Mouse (Mus musculus) frontal cortex, adult (tissue): ENCODE results near the gene Cdkal1.
A peak's percentile ranks its signal among the peaks of the same experiment; 100 is the strongest.

Experiments
- ATAC-seq: cut with Nextera tagmentation; 2 replicates; pipeline ENCODE4 v1.9.2; 2017; ENCODE audit warnings: mild to moderate bottlenecking, moderate library complexity, mixed read lengths; ENCODE audit not compliant: low TSS enrichment

Gene Cdkal1

GRCm38 (mm10) chr13:29499750-29500149, 355.7 kb downstream of the Cdkal1 start:
- no peak for ATAC-seq

DNA sequence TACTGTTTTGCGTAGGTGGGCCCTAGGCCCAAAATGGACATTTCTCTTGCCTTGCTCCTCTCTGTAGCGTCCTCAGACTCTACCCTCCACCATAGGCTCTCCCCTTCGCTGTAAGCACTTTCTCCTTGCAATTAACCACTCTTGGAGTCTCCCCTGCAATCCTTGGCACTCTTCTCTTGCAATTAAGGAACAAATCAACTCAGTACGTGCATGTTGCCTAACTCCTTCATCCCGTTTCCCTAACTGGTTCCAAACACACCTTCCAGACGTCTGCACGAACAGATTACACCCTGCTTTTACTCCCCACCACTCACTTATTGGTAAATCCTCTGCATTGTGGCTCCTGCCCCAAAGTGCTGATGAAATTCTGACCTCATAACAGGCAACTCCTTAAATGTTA, 358.2 kb downstream of the Cdkal1 start:
- peak; percentile 66 for ATAC-seq

DNA sequence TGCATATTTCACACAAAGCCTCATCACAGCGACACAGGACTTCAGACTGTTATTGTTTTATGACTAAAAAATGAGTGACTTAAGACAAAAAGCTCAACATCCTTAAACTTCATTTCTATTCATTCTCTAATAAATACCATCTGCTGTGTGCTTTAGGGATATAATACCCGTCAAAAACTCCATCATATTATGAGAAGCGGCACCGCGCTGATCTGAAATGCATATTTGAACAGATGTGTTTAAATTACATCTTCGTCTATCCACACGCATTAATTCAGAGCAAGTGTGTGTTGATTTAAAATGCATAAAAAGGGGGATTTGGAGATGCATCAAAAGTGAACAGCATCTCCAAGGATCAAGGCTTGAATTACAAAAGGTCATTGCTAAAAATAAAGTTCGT, 365.1 kb downstream of the Cdkal1 start:
- ATAC-seq, result no peak

- no peak for ATAC-seq
These were observed 366.0 kb downstream of the Cdkal1 start for GRCm38 (mm10) chr13:29489476-29489875.

- ATAC-seq, result no peak
These were observed 368.8 kb downstream of the Cdkal1 start for GRCm38 (mm10) chr13:29486709-29487108.

DNA sequence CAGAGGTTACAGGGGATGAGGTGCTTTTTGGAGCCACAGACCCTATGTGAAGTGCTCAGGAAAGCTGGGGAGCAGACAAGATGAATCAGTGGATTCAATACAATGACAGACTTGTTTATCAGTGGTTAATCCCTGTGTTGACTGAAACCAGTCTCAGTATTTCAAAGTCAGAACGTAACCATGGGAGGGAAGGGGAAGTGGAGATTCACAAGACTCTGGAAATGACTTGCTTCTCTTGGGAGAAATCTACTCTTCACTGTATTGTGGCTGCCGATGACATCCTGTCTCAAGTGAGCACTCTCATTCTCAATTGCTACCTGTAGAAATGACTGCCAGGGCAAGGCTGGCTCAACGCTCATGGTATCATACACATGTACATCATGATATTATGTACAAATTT, 371.5 kb downstream of the Cdkal1 start:
- no peak for ATAC-seq

DNA sequence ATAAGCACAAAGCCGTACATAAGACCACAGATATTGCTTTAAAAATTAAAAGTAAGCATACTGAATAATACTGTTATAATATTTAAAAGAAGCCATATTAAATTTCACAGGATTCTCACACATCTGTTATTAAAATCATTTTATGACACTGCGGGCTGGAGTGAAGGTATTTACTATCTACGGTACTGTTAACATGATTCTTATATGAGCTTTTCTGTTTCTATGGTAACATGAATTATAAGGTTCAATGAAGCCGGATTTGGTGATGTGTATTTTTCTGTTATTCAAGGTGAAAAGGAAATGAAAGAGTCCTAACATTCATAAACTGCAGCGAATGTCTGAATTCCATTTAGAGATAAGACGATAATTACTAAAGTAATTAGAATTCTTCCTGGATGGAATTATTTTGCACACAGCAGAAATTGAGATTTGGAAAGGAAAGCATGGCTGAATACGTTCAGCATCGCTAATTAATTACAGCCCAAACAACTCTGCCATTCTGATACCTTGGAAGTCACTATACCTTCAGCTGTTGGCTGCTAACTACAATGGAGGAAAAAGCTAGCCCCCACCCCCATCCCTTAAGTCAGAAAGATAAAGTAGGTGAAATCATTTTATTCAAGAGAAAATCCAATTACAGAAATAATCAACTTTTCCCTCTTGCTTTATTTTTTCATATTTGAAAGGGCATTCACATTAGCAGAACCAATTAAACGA, 373.2 kb downstream of the Cdkal1 start:
- no peak for ATAC-seq

GRCm38 (mm10) chr13:29476421-29476820, 379.1 kb downstream of the Cdkal1 start:
- ATAC-seq, result no peak

DNA sequence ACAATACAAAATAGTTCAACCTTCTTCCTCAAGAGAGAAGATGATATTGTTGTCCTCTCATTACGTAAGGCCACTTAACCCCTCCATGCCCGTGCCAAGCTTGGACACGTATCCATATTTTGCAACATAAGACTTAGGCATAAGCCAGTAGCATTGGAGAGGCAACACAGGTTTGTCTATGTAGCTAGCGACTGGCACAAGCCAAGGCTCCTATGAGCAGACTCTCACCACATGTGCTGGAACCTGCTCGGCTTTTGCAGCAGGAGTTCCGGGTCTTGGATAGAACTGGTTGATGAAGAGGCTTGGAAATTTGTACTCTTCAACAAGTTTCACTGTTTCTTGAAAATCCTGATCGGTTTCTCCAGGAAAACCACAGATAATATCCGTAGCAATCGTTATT, 381.2 kb downstream of the Cdkal1 start:
- ATAC-seq, result no peak

GRCm38 (mm10) chr13:29473779-29474178, 381.7 kb downstream of the Cdkal1 start:
- ATAC-seq, result no peak

DNA sequence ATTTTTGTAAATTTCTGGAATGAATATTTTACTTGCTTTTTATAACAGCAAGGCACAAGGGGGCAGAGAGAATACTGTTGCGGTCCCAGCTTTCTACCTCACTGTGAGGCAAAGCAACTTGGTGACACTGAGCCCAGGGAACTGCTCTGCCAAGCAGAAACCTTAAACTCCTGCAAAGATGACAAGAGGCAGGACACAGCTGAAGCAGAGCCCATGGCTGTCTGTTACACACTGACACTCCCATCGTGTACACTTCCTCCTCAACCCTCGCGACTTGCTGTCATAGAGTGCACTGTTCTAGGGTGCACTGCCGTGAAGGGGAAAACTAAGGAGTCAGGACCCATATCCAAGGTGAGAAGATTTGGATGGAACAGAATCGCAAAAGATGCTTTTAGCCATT, 393.2 kb downstream of the Cdkal1 start:
- ATAC-seq, result no peak

- ATAC-seq, result peak; percentile 97
These were observed 394.7 kb downstream of the Cdkal1 start for GRCm38 (mm10) chr13:29460741-29461140.

DNA sequence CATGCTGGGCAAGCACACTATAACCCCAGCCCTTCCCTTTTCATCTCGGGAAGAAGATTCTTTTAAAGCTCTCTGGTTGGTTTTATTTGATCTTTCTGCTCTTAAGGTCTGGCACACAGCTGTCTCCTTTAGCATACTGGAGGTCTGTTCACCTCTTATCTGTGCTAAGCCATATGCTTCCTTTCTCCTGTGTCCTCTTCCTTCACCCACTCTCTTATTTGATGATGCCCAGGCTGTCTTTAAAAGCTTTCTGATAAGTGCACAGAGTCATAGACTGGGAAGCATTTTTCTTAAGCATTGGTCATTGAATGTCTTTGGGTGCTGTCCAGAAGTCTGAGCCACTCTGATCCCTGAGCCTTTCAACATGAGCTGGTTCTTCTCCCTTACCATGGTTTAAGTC, 397.1 kb downstream of the Cdkal1 start:
- no peak for ATAC-seq

GRCm38 (mm10) chr13:29437067-29437466, 418.4 kb downstream of the Cdkal1 start:
- ATAC-seq, result no peak

DNA sequence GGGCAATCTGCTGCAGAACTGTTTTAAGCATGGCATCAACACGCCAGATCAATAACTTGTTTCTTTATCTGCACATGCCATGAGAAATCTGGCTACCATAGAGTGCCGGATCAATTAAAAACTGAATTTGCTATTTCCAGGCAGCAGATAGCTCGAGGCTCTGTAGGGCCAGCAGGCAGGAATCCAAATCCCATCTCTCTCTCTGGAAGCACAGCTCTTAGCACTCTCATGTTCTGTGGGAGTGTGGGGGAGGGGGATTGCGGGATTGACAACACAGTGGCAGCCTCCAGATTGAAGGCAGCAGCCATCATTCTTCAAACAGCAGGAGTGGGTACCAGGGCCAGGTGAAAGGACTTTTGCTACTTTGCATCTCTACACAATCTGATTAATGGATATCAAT, 420.7 kb downstream of the Cdkal1 start:
- ATAC-seq, result peak; percentile 69; the same call in 1 of the 2 replicates

DNA sequence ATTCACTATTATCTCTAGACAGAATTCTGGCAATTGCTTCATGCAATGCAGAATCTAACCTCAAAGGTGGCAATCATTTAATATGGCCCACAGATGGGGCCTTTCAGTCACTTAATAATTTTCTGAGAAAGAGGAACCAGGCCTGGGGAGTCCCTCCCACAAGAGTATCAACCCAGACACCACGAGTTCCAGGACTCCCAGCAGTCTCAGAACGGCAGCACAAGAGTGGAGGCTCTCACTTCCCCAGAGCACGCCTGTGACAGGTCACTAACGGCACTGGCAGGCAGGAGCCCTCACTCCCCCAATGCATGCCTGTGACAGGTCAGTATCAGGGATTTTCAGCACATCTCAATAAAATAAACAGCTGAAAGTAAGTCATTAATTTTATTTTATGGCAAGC, 424.6 kb downstream of the Cdkal1 start:
- no peak for ATAC-seq

GRCm38 (mm10) chr13:29429877-29430276, 425.6 kb downstream of the Cdkal1 start:
- no peak for ATAC-seq

GRCm38 (mm10) chr13:29429196-29429595, 426.3 kb downstream of the Cdkal1 start:
- no peak for ATAC-seq

DNA sequence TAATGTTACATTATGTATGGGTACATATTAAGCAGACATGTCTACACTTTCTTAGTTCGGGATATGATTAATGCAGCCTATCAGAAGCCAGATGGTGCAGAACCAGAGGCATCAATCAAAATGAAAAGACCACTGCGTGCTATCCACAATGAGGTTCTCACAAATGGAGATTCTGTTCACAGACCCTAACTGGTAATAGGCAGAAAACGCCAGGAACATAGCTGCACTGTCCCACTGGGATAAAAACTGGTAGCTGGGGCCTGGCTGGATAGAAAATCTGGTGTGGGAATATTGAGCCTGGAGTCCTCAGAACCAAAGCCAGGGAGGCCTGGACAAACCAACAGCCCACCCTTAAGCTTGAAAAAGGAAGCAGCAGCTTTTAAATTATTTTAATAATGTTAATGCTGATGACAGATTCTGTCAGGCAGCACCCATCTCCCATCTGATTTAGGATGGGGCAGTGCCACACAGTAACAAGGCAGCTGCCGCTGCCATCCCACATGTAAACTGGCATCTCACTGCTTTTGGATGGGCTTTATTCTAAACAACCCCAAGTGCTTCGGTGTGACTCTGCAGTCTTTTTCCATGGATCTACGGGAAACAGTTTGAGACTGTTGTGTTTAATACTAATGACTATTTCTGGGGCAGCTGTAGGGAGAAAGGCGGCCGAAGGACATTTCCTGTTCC, 438.9 kb downstream of the Cdkal1 start:
- no peak for ATAC-seq

GRCm38 (mm10) chr13:29415967-29416366, 439.5 kb downstream of the Cdkal1 start:
- ATAC-seq, result no peak

DNA sequence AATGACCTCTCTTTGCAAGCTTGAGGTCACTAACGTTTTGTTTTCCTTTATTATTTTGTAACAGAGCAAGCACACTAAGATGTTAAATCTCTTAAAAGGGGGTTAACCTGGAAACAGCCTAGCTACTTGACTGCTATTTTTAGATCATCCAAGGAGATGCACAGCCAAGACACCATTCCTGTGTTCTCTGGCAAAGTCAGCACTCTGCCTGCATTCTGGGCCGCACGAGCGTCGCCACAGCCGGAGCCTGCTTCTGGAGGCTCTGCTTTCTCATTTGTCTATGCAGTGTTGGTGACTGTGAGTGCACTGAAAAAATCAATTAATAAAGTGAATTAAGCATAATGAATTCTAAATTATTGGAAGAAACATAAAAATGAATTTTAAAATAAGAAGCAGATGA, 440.6 kb downstream of the Cdkal1 start:
- peak; percentile 88 for ATAC-seq

- peak; percentile 50 for ATAC-seq
These were observed 441.0 kb downstream of the Cdkal1 start for GRCm38 (mm10) chr13:29414470-29414869.

DNA sequence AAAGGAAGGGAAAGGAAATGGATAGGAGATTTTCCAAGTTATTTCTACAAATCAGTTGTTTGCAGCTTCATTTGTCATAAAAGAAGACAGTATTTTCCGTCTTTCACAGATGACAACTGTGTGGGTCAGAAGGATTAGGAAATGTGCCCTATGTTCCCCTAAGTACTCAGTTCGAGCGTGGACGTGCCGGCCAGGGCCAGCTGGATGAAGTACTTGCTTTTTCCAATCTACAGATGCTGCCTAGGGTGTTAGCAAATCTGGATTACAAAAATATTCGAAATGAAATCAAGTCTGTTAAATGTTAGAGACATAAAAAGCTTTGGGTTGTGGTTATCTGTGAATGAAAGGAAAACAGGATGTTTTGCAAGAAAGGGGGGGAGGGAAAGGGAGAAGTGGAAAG, 444.3 kb downstream of the Cdkal1 start:
- no peak for ATAC-seq

- ATAC-seq, result no peak
These were observed 447.9 kb downstream of the Cdkal1 start for GRCm38 (mm10) chr13:29407619-29408018.
